Mouse (Mus musculus) ES-E14 (cell line): ENCODE data around the gene Wfikkn1.

ENCODE experiments used
- CHD2 ChIP-seq: IDR thresholded peaks from 2 replicates; pipeline ENCODE4 v1.6.1; 2014; ENCODE audit warnings: mild to moderate bottlenecking, low read depth, low read length, inconsistent platforms
- ZC3H11A ChIP-seq: IDR thresholded peaks from 2 replicates; pipeline ENCODE4 v1.6.1; 2012; ENCODE audit warnings: low read depth, mild to moderate bottlenecking, inconsistent platforms, low read length, borderline replicate concordance
- ZNF384 ChIP-seq: IDR thresholded peaks from 2 replicates; pipeline ENCODE4 v1.6.1; 2012; ENCODE audit warnings: low read depth, low read length, inconsistent platforms

DNA sequence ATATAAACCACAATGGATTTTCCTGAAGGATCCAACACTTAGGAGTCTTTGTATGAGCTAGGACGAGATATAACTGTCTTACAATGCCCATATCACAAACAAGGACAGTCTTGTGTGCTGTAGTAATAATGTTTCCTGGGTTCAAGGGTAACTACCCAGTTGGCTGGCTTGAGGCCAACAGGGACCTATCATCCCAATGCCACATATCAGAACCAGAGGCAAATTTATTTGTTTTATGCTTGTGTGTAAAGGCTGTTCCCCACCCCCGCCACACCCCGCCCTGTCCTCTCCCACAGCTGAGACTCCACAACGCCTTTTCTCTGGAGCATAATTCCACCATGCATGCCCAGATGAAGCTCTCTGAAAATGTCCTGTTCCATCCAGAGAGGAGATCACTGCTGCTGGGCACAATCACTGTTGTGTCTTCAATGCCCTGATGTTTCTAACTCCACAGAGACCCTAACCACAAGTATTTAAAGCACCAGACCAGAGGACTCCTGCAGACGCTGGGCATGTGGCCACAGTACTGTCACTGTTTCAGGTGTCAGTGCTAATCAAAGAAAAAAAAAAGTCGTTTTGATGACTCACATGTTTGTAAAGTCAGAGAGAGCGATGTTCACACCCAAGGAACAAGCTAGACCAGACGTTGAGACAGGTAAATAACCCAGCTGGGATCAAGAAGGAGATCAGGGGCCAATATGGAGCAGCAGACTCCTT, 36.4 kb upstream of the Wfikkn1 start:
- TF ChIP-seq ZC3H11A (no peak), ZNF384 (no peak), CHD2 (no peak)
